Mouse (Mus musculus): ENCODE measurements at regions not wholly inside any gene's neighbourhood (a gene's known extent, or its start where the extent isn't known, plus 50 kb on each side); places are given as distances from the start of the nearest gene placed in this dataset.

- no peak for TF ChIP-seq POLR2A (IDR thresholded peaks at IDR 0.05; ENCODE audit: borderline replicate concordance, extremely low read depth, low read depth, low read length)
- TF ChIP-seq CTCF (IDR thresholded peaks at IDR 0.05; ENCODE audit: insufficient read depth, low read length), result no peak
Observed at GRCm38 (mm10) chr11:25367111-25367510, 843.5 kb downstream of the 5730522E02Rik start.
